Mouse (Mus musculus) MEL (cell line): ENCODE results near the gene Tex30. TPM values are rescaled to one million over a fixed set of nuclear protein-coding genes. Genes with fewer than 3 reads are reported as not detected.
A peak's percentile ranks its signal among the peaks of the same experiment; 100 is the strongest.

Experiments
- DNase-seq: peaks from one replicate; pipeline ENCODE4 v3.0.0; 2011; ENCODE audit warnings: low read depth, low spot score
- H3K27ac ChIP-seq: 2 replicates; pipeline ENCODE4 v1.5.1; 2012; ENCODE audit warnings: low read depth, mild to moderate bottlenecking, control low read depth, low read length, moderate library complexity; ENCODE audit not compliant: control insufficient read depth
- H3K27me3 ChIP-seq, 2 experiments: fragments of 150-350 bp in 1 of 2; sonication (generic) in 1 of 2; 2 replicates each; pipeline ENCODE4 v1.6.1; 2012; ENCODE audit warnings: low read length in 2 of 2, mild to moderate bottlenecking in 2 of 2, improper control_type of control experiment in 1 of 2, moderate library complexity in 1 of 2; ENCODE audit not compliant: insufficient read depth in 2 of 2, control insufficient read depth in 1 of 2
- H3K36me3 ChIP-seq, 2 experiments: 2 replicates each; pipeline ENCODE4 v1.6.1; 2012 to 2014; ENCODE audit warnings: low read length in 2 of 2, improper control_type of control experiment in 1 of 2, inconsistent platforms in 1 of 2, mild to moderate bottlenecking in 1 of 2; ENCODE audit not compliant: insufficient read depth in 2 of 2, control insufficient read depth in 1 of 2
- H3K4me1 ChIP-seq, 2 experiments: fragments of 150-350 bp in 1 of 2; sonication (generic) in 1 of 2; 2 replicates each; pipeline ENCODE4 v1.6.1; 2012; ENCODE audit warnings: low read length in 2 of 2, improper control_type of control experiment in 1 of 2, mild to moderate bottlenecking in 1 of 2; ENCODE audit not compliant: insufficient read depth in 2 of 2, control insufficient read depth in 1 of 2
- H3K4me3 ChIP-seq, 2 experiments: fragments of 150-350 bp in 1 of 2; sonication (generic) in 1 of 2; 2 replicates each; pipeline ENCODE4 v1.5.1; 2012; ENCODE audit warnings: low read depth in 2 of 2, low read length in 2 of 2, mild to moderate bottlenecking in 2 of 2, moderate library complexity in 2 of 2, control low read depth in 1 of 2, improper control_type of control experiment in 1 of 2; ENCODE audit not compliant: control insufficient read depth in 1 of 2, insufficient read depth in 1 of 2
- H3K79me2 ChIP-seq: 2 replicates; pipeline ENCODE4 v1.6.1; 2012; ENCODE audit warnings: mild to moderate bottlenecking, low read length, moderate library complexity; ENCODE audit not compliant: control insufficient read depth, poor library complexity, insufficient read depth
- H3K9ac ChIP-seq: 2 replicates; pipeline ENCODE4 v1.6.1; 2012; ENCODE audit warnings: low read depth, mild to moderate bottlenecking, control low read depth, low read length, moderate library complexity; ENCODE audit not compliant: control insufficient read depth, poor library complexity, severe bottlenecking
- H3K9me3 ChIP-seq: fragments of 150-350 bp; sonication (generic); replicated peaks from 2 replicates; pipeline ENCODE4 v1.6.1; 2012; ENCODE audit warnings: mild to moderate bottlenecking, low read length, improper control_type of control experiment, moderate library complexity; ENCODE audit not compliant: insufficient read depth
- BHLHE40 ChIP-seq: IDR thresholded peaks from 2 replicates; pipeline ENCODE4 v1.6.1; 2012; ENCODE audit warnings: low read depth, mild to moderate bottlenecking, inconsistent platforms, low read length, improper control_type of control experiment, borderline replicate concordance
- CHD1 ChIP-seq: IDR thresholded peaks from 2 replicates; pipeline ENCODE4 v1.6.1; 2012; ENCODE audit warnings: low read depth, mild to moderate bottlenecking, inconsistent platforms, low read length, improper control_type of control experiment
- CHD2 ChIP-seq: IDR thresholded peaks from 2 replicates; pipeline ENCODE4 v1.6.1; 2011; ENCODE audit warnings: low read length, improper control_type of control experiment
- CTCF ChIP-seq, 3 experiments: IDR thresholded peaks in 2 of 3; conservative IDR thresholded peaks in 1 of 3; 2 replicates each; pipeline ENCODE4 v1.5.1; 2011 to 2012; ENCODE audit warnings: low read length in 3 of 3, low read depth in 2 of 3, mild to moderate bottlenecking in 2 of 3, improper control_type of control experiment in 1 of 3, inconsistent platforms in 1 of 3, mixed read lengths in 1 of 3, moderate library complexity in 1 of 3; ENCODE audit not compliant: control insufficient read depth in 1 of 3, insufficient read depth in 1 of 3, poor library complexity in 1 of 3, severe bottlenecking in 1 of 3
- E2F4 ChIP-seq: IDR thresholded peaks from 2 replicates; pipeline ENCODE4 v1.6.1; 2011; ENCODE audit warnings: low read depth, low read length, improper control_type of control experiment, borderline replicate concordance
- ELF1 ChIP-seq: IDR thresholded peaks from 2 replicates; pipeline ENCODE4 v1.6.1; 2014; ENCODE audit warnings: low read depth, mild to moderate bottlenecking, inconsistent platforms, low read length, improper control_type of control experiment, moderate library complexity
- EP300 ChIP-seq, 2 experiments: IDR thresholded peaks; 2 replicates each; pipeline ENCODE4 v1.6.1; 2011; ENCODE audit warnings: improper control_type of control experiment in 2 of 2, low read length in 2 of 2, low read depth in 1 of 2, mild to moderate bottlenecking in 1 of 2
- ETS1 ChIP-seq: IDR thresholded peaks from 2 replicates; pipeline ENCODE4 v1.6.1; 2012; ENCODE audit warnings: low read depth, mild to moderate bottlenecking, inconsistent platforms, low read length, improper control_type of control experiment, moderate library complexity
- GABPA ChIP-seq: IDR thresholded peaks from 2 replicates; pipeline ENCODE4 v1.6.1; 2012; ENCODE audit warnings: low read depth, mild to moderate bottlenecking, inconsistent platforms, low read length, improper control_type of control experiment, moderate library complexity
- GATA1 ChIP-seq: IDR thresholded peaks from 2 replicates; pipeline ENCODE4 v1.6.1; 2011; ENCODE audit warnings: low read depth, low read length, improper control_type of control experiment
- HCFC1 ChIP-seq: IDR thresholded peaks from 2 replicates; pipeline ENCODE4 v1.6.1; 2012; ENCODE audit warnings: low read depth, mild to moderate bottlenecking, inconsistent platforms, low read length, improper control_type of control experiment, moderate library complexity
- JUND ChIP-seq: IDR thresholded peaks from 2 replicates; pipeline ENCODE4 v1.6.1; 2011; ENCODE audit warnings: low read depth, mild to moderate bottlenecking, improper control_type of control experiment, low read length
- KAT2A ChIP-seq: conservative IDR thresholded peaks from 2 replicates; pipeline ENCODE4 v1.6.1; 2012; ENCODE audit warnings: low read depth, low read length, improper control_type of control experiment, inconsistent platforms
- MAFK ChIP-seq: IDR thresholded peaks from 2 replicates; pipeline ENCODE4 v1.6.1; 2011; ENCODE audit warnings: low read depth, mild to moderate bottlenecking, low read length, improper control_type of control experiment, borderline replicate concordance
- MAX ChIP-seq: IDR thresholded peaks from 2 replicates; pipeline ENCODE4 v1.6.1; 2011; ENCODE audit warnings: low read length, improper control_type of control experiment
- MAZ ChIP-seq: IDR thresholded peaks from 2 replicates; pipeline ENCODE4 v1.6.1; 2012; ENCODE audit warnings: low read depth, mild to moderate bottlenecking, inconsistent platforms, low read length, improper control_type of control experiment
- MEF2A ChIP-seq: IDR thresholded peaks from 2 replicates; pipeline ENCODE4 v1.6.1; 2014; ENCODE audit warnings: low read depth, mild to moderate bottlenecking, inconsistent platforms, low read length, improper control_type of control experiment; ENCODE audit not compliant: poor library complexity, insufficient replicate concordance, severe bottlenecking; ENCODE audit errors: extremely low read depth
- MXI1 ChIP-seq: IDR thresholded peaks from 2 replicates; pipeline ENCODE4 v1.6.1; 2011; ENCODE audit warnings: mild to moderate bottlenecking, low read depth, low read length, improper control_type of control experiment
- MYB ChIP-seq: IDR thresholded peaks from 2 replicates; pipeline ENCODE4 v1.6.1; 2011; ENCODE audit warnings: mild to moderate bottlenecking, low read depth, low read length, improper control_type of control experiment
- MYC ChIP-seq: IDR thresholded peaks from 2 replicates; pipeline ENCODE4 v1.6.1; 2011; ENCODE audit warnings: low read depth, mild to moderate bottlenecking, low read length, improper control_type of control experiment, moderate library complexity
- NELFE ChIP-seq: IDR thresholded peaks from 2 replicates; pipeline ENCODE4 v1.6.1; 2011; ENCODE audit warnings: low read depth, low read length, improper control_type of control experiment
- NRF1 ChIP-seq: IDR thresholded peaks from 2 replicates; pipeline ENCODE4 v1.6.1; 2014; ENCODE audit warnings: low read depth, mild to moderate bottlenecking, inconsistent platforms, low read length, improper control_type of control experiment, moderate library complexity; ENCODE audit not compliant: poor library complexity, insufficient read depth, severe bottlenecking
- POLR2A ChIP-seq, 2 experiments: IDR thresholded peaks; 2 replicates each; pipeline ENCODE4 v1.6.1; 2011 to 2012; ENCODE audit warnings: low read length in 2 of 2, mild to moderate bottlenecking in 2 of 2, control low read depth in 1 of 2, improper control_type of control experiment in 1 of 2, low read depth in 1 of 2, moderate library complexity in 1 of 2; ENCODE audit not compliant: control insufficient read depth in 1 of 2, insufficient read depth in 1 of 2, poor library complexity in 1 of 2
- POLR2AphosphoS2 ChIP-seq: IDR thresholded peaks from 2 replicates; pipeline ENCODE4 v1.6.1; 2011; ENCODE audit warnings: low read length, improper control_type of control experiment
- POLR2AphosphoS5 ChIP-seq: IDR thresholded peaks from 2 replicates; pipeline ENCODE4 v1.6.1; 2012; ENCODE audit warnings: low read depth, borderline replicate concordance, mild to moderate bottlenecking, inconsistent platforms, low read length, moderate library complexity, mixed read lengths
- RAD21 ChIP-seq: IDR thresholded peaks from 2 replicates; pipeline ENCODE4 v1.6.1; 2011; ENCODE audit warnings: mild to moderate bottlenecking, low read depth, low read length, improper control_type of control experiment
- RCOR1 ChIP-seq: IDR thresholded peaks from 2 replicates; pipeline ENCODE4 v1.6.1; 2012; ENCODE audit warnings: low read depth, mild to moderate bottlenecking, inconsistent platforms, low read length, improper control_type of control experiment
- SIN3A ChIP-seq: IDR thresholded peaks from 2 replicates; pipeline ENCODE4 v1.6.1; 2012; ENCODE audit warnings: low read length, improper control_type of control experiment, inconsistent platforms
- SMC3 ChIP-seq: IDR thresholded peaks from 2 replicates; pipeline ENCODE4 v1.6.1; 2011; ENCODE audit warnings: low read depth, low read length, improper control_type of control experiment
- TAL1 ChIP-seq: IDR thresholded peaks from 2 replicates; pipeline ENCODE4 v1.6.1; 2012; ENCODE audit warnings: mild to moderate bottlenecking, inconsistent platforms, low read length, moderate library complexity, mixed read lengths
- TBP ChIP-seq: IDR thresholded peaks from 2 replicates; pipeline ENCODE4 v1.8.0; 2011; ENCODE audit warnings: low read depth, low read length, improper control_type of control experiment
- TCF12 ChIP-seq: IDR thresholded peaks from 2 replicates; pipeline ENCODE4 v1.6.1; 2014; ENCODE audit warnings: low read depth, mild to moderate bottlenecking, inconsistent platforms, low read length, improper control_type of control experiment, moderate library complexity
- UBTF ChIP-seq: IDR thresholded peaks from 2 replicates; pipeline ENCODE4 v1.6.1; 2012; ENCODE audit warnings: low read depth, mild to moderate bottlenecking, inconsistent platforms, low read length, improper control_type of control experiment, moderate library complexity, borderline replicate concordance; ENCODE audit not compliant: insufficient read depth
- USF2 ChIP-seq, 2 experiments: IDR thresholded peaks; 2 replicates each; pipeline ENCODE4 v1.6.1; 2011 to 2012; ENCODE audit warnings: improper control_type of control experiment in 2 of 2, low read length in 2 of 2, borderline replicate concordance in 1 of 2, inconsistent platforms in 1 of 2, low read depth in 1 of 2, mild to moderate bottlenecking in 1 of 2; ENCODE audit not compliant: insufficient read depth in 1 of 2
- ZC3H11A ChIP-seq: IDR thresholded peaks from 2 replicates; pipeline ENCODE4 v1.6.1; 2012; ENCODE audit warnings: low read depth, mild to moderate bottlenecking, inconsistent platforms, low read length, improper control_type of control experiment
- ZKSCAN1 ChIP-seq: IDR thresholded peaks from 2 replicates; pipeline ENCODE4 v1.6.1; 2012; ENCODE audit warnings: low read depth, mild to moderate bottlenecking, inconsistent platforms, low read length, improper control_type of control experiment, moderate library complexity
- ZMIZ1 ChIP-seq: IDR thresholded peaks from 2 replicates; pipeline ENCODE4 v1.6.1; 2012; ENCODE audit warnings: low read depth, mild to moderate bottlenecking, inconsistent platforms, low read length, improper control_type of control experiment, moderate library complexity
- ZNF384 ChIP-seq: IDR thresholded peaks from 2 replicates; pipeline ENCODE4 v1.6.1; 2012; ENCODE audit warnings: low read depth, mild to moderate bottlenecking, inconsistent platforms, low read length, improper control_type of control experiment
- polyA plus RNA-seq, 2 experiments: library from polyadenylated mRNA; stranded (reverse) in 1 of 2; unstranded in 1 of 2; fragments of >175 nt in 1 of 2; fragments of >200 nt in 1 of 2; gene quantifications; 2 replicates each; pipeline versions ENCODE4 v1.2.1 to v1.2.4; 2012; ENCODE audit warnings: low replicate concordance in 2 of 2, low read depth in 1 of 2; ENCODE audit not compliant: insufficient read length in 2 of 2, insufficient read depth in 1 of 2, missing spikeins in 1 of 2
- total RNA-seq: library from RNA; depleted of rRNA; stranded (reverse); fragments of 300-350 nt; gene quantifications from 2 replicates; pipeline ENCODE4 v1.2.3, GENCODE M21; 2012

The Tex30 gene
- total and polyA plus RNA-seq, 3 experiments, result 88.2 to 115 TPM; not detected in 1

- no peaks in the 10 kb centered on the region for H3K27me3 ChIP-seq
- no peaks in the 10 kb centered on the region for H3K79me2 ChIP-seq
- peaks cover 0 to 23% of the 10 kb centered on the region in 2 experiments; a peak in 3 of 4 replicates for H3K36me3 ChIP-seq
- H3K9me3 ChIP-seq, result no peaks in the 10 kb centered on the region
- H3K27ac ChIP-seq, result no peak overlapping the region; the same call in 1 of the 2 replicates
- no peak overlapping the region for H3K4me3 ChIP-seq
- no peak overlapping the region for H3K9ac ChIP-seq
- H3K4me1 ChIP-seq, result peaks cover 3 to 13% of the 10 kb centered on the region in 2 experiments
- DNase-seq, result peak; percentile 77
- no peak for TF ChIP-seq CHD1
- no peak; the same call in 1 of the 2 replicates for TF ChIP-seq HCFC1
- no peak for TF ChIP-seq POLR2AphosphoS2
- TF ChIP-seq NELFE, result no peak
- TF ChIP-seq E2F4, result no peak
- no peak for TF ChIP-seq POLR2AphosphoS5
- no peak for TF ChIP-seq UBTF
- TF ChIP-seq BHLHE40, result 0 out of 2 replicates have a peak, but pooled peaks have one; percentile 4
- TF ChIP-seq KAT2A, result no peak
- peak; percentile 81 for TF ChIP-seq ETS1
- peak; percentile 78 for TF ChIP-seq SIN3A
- TF ChIP-seq SMC3, result no peak
- no peak for TF ChIP-seq POLR2A (IDR thresholded peaks at IDR 0.05; ENCODE audit: control insufficient read depth in 1 of 2, insufficient read depth in 1 of 2, low read depth in 1 of 2, low read length in 2 of 2, poor library complexity in 1 of 2)
- no peak for TF ChIP-seq MAFK
- TF ChIP-seq MAZ, result no peak
- no peak for TF ChIP-seq NRF1
- TF ChIP-seq ZNF384, result no peak
- peak; percentile 66; the same call in 1 of the 2 replicates for TF ChIP-seq MYB
- TF ChIP-seq MXI1, result 0 out of 2 replicates have a peak, but pooled peaks have one; percentile 50
- TF ChIP-seq MYC, result 0 out of 2 replicates have a peak, but pooled peaks have one; percentile 40
- TF ChIP-seq ZMIZ1, result no peak
- TF ChIP-seq GATA1, result peak; percentile 95
- TF ChIP-seq JUND, result no peak
- TF ChIP-seq MEF2A, result no peak
- peak; percentile 85 for TF ChIP-seq TAL1
- no peak for TF ChIP-seq CHD2
- TF ChIP-seq ELF1, result no peak
- TF ChIP-seq GABPA, result no peak
- peak; percentile 93 for TF ChIP-seq TCF12
- no peak for TF ChIP-seq RAD21
- TF ChIP-seq ZC3H11A, result no peak
- TF ChIP-seq EP300 (IDR thresholded peaks at IDR 0.05; ENCODE audit: low read depth in 1 of 2, low read length in 2 of 2), result peak; percentile 92 to 95
- TF ChIP-seq MAX, result no peak
- no peak for TF ChIP-seq USF2 (IDR thresholded peaks at IDR 0.05; ENCODE audit: borderline replicate concordance in 1 of 2, insufficient read depth in 1 of 2, low read depth in 1 of 2, low read length in 2 of 2)
- no peak for TF ChIP-seq CTCF (IDR thresholded peaks at IDR 0.05 in 2 of 3, conservative IDR thresholded peaks at IDR 0.05 in 1 of 3; ENCODE audit: control insufficient read depth in 1 of 3, insufficient read depth in 1 of 3, low read depth in 2 of 3, low read length in 3 of 3, poor library complexity in 1 of 3, severe bottlenecking in 1 of 3)
- peak; percentile 83 for TF ChIP-seq RCOR1
- TF ChIP-seq TBP, result no peak
- TF ChIP-seq ZKSCAN1, result no peak
These were observed 38.0 kb upstream of the Tex30 start for GRCm38 (mm10) chr1:44140232-44140631.
